Mouse (Mus musculus): ENCODE results near the gene Selenoh. TPM values are rescaled to one million over a fixed set of nuclear protein-coding genes. Genes with fewer than 3 reads are reported as not detected.

Selenoh gene
- polyA plus RNA-seq, 1 experiment from 2014 or later = 396 TPM

GRCm38 (mm10) chr2:84627036-84627435 lies 43.5 kb downstream of the Selenoh start:
- 57% methylated on average over 3 of the region's 3 CpGs for WGBS

DNA sequence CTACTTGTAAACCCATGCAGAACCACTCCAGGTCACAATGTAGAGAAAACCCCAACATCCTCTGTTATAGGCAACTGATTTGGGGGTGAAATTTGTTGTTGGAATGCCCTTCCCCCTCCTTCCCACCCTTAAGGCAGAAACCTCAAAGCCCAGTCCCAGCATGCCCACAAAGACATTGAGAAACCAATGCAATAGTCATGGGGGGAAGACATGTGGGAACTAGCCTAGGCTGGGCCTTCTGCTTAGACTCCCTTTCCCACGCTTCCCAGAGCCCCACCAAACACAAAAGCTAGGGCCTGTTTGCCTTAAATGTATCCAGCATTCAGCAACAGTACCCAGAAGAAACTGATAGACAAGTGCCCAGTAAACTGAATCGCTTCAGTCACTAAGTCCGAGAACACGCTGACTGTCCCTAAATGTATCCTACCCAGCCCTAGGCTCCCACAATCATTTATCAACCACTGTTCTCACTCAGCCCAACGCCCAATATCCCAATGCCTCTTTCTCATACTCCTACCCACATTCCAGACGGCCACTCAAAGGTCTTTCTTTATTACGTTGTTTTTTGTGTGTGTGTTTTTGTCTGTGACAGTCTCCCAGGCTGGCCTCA lies 44.1 kb downstream of the Selenoh start:
- Histone ChIP-seq H3K4me2 (replicated peaks; ENCODE audit: low read depth, low read length) (no peak overlapping the region), H3K4me1 (replicated peaks; ENCODE audit: control insufficient read depth, insufficient read depth, low read length) (no peaks in the 10 kb centered on the region), H3K27ac (ENCODE audit: low read depth, low read length) (no peak overlapping the region), H3K27me3 (ENCODE audit: control insufficient read depth, insufficient read depth, low read length) (no peaks in the 10 kb centered on the region), H3K9ac (ENCODE audit: low read depth, low read length) (no peak overlapping the region), H3K4me3 (ENCODE audit: low read depth, low read length) (no peak overlapping the region), H3K36me3 (ENCODE audit: control insufficient read depth, insufficient read depth, low read length) (no peaks in the 10 kb centered on the region), H3K9me3 (ENCODE audit: control insufficient read depth, low read length) (no peaks in the 10 kb centered on the region)
- 81% methylated on average over 7 of the region's 7 CpGs for WGBS
- ATAC-seq (ENCODE audit: low FRiP score) (no peak), DNase-seq (ENCODE audit: low spot score) (no peak)

More at GRCm38 (mm10) chr2:84627036-84627435, 43.5 kb downstream of the Selenoh start:
- no peaks in the 10 kb centered on the region for H3K36me3 ChIP-seq (ENCODE audit: control insufficient read depth, insufficient read depth, low read length)
- DNase-seq (ENCODE audit: low spot score) (no peak), ATAC-seq (ENCODE audit: low FRiP score) (no peak)
- no peak overlapping the region for H3K4me3 ChIP-seq (ENCODE audit: low read depth, low read length)
- no peaks in the 10 kb centered on the region for H3K9me3 ChIP-seq (ENCODE audit: control insufficient read depth, low read length)
- no peak overlapping the region for H3K27ac ChIP-seq (ENCODE audit: low read depth, low read length)
- H3K4me1 ChIP-seq (replicated peaks; ENCODE audit: control insufficient read depth, insufficient read depth, low read length) = no peaks in the 10 kb centered on the region
- no peaks in the 10 kb centered on the region for H3K27me3 ChIP-seq (ENCODE audit: control insufficient read depth, insufficient read depth, low read length)
- no peak overlapping the region for H3K9ac ChIP-seq (ENCODE audit: low read depth, low read length)
- H3K4me2 ChIP-seq (replicated peaks; ENCODE audit: low read depth, low read length) = no peak overlapping the region

DNA sequence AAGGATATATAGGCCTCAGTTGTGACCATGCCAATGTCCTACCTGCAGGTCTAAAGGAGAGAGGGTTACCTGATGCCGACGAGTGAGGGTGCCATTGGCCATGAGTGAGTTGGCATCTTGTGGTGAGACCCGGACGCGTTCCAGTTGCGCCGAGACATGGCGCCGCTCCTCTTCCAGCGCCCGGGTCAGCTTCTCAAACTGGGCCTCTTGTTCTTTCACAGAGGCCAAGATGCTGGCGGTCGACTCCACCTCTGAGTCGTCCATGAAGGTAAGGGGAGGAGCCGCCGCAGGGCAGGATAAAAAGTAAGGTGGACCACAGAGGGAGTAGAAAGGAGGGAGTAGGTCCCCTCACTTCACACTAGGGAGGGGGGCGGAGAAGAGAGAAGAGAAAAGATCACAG lies 46.4 kb downstream of the Selenoh start:
- peaks cover 4% of the 10 kb centered on the region; the same call in 1 of the 2 replicates for H3K36me3 ChIP-seq (ENCODE audit: control insufficient read depth, insufficient read depth, low read length)
- no peak overlapping the region for H3K9ac ChIP-seq (ENCODE audit: low read depth, low read length)
- H3K27me3 ChIP-seq (ENCODE audit: control insufficient read depth, insufficient read depth, low read length) = no peaks in the 10 kb centered on the region
- no peak overlapping the region for H3K4me3 ChIP-seq (ENCODE audit: low read depth, low read length)
- DNase-seq (ENCODE audit: low spot score) (no peak), ATAC-seq (ENCODE audit: low FRiP score) (no peak)
- no peaks in the 10 kb centered on the region for H3K4me1 ChIP-seq (replicated peaks; ENCODE audit: control insufficient read depth, insufficient read depth, low read length)
- H3K9me3 ChIP-seq (ENCODE audit: control insufficient read depth, low read length) = no peaks in the 10 kb centered on the region
- H3K27ac ChIP-seq (ENCODE audit: low read depth, low read length) = no peak overlapping the region
- no peak overlapping the region for H3K4me2 ChIP-seq (replicated peaks; ENCODE audit: low read depth, low read length)
- WGBS = 93% methylated on average over 17 of the region's 17 CpGs

GRCm38 (mm10) chr2:84623428-84624119 lies 47.0 kb downstream of the Selenoh start:
- no peaks in the 10 kb centered on the region for H3K9me3 ChIP-seq (ENCODE audit: control insufficient read depth, low read length)

DNA sequence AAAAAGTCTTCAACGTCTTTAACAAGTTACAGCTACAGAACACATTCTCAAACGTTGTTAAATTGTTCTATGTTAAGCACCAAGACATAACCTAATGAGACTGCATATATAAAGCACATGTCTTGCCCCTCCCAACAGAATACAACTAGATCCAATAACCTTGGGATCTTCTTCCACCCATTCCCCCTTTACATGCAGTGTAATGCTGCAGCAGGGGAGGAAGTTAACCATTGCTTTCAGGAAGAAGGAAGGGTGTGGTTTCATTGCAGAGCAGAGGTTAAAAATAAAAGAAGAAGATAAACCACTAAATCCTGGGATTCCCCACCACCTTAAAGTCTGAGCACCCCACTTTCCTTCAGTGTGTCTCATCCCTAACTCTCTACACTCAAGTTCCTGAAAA lies 47.9 kb downstream of the Selenoh start:
- DNase-seq (ENCODE audit: low spot score) (no peak), ATAC-seq (ENCODE audit: low FRiP score) (no peak)
- no peak overlapping the region for H3K9ac ChIP-seq (ENCODE audit: low read depth, low read length)
- no peaks in the 10 kb centered on the region for H3K4me1 ChIP-seq (replicated peaks; ENCODE audit: control insufficient read depth, insufficient read depth, low read length)
- no peak overlapping the region for H3K27ac ChIP-seq (ENCODE audit: low read depth, low read length)
- WGBS = 87% methylated on average over 2 of the region's 2 CpGs
- no peak overlapping the region for H3K4me2 ChIP-seq (replicated peaks; ENCODE audit: low read depth, low read length)
- H3K9me3 ChIP-seq (ENCODE audit: control insufficient read depth, low read length) = no peaks in the 10 kb centered on the region
- H3K27me3 ChIP-seq (ENCODE audit: control insufficient read depth, insufficient read depth, low read length) = no peaks in the 10 kb centered on the region
- no peak overlapping the region for H3K4me3 ChIP-seq (ENCODE audit: low read depth, low read length)
- peaks cover 4% of the 10 kb centered on the region; the same call in 1 of the 2 replicates for H3K36me3 ChIP-seq (ENCODE audit: control insufficient read depth, insufficient read depth, low read length)

More at GRCm38 (mm10) chr2:84623428-84624119, 47.0 kb downstream of the Selenoh start:
- H3K4me2 ChIP-seq (replicated peaks; ENCODE audit: low read depth, low read length) = no peak overlapping the region
- no peak overlapping the region for H3K27ac ChIP-seq (ENCODE audit: low read depth, low read length)
- no peaks in the 10 kb centered on the region for H3K4me1 ChIP-seq (replicated peaks; ENCODE audit: control insufficient read depth, insufficient read depth, low read length)
- no peak overlapping the region for H3K9ac ChIP-seq (ENCODE audit: low read depth, low read length)
- WGBS = 100% methylated on average over 3 of the region's 3 CpGs
- H3K36me3 ChIP-seq (ENCODE audit: control insufficient read depth, insufficient read depth, low read length) = peaks cover 4% of the 10 kb centered on the region; the same call in 1 of the 2 replicates
- DNase-seq (ENCODE audit: low spot score) = no peak
- no peak overlapping the region for H3K4me3 ChIP-seq (ENCODE audit: low read depth, low read length)
- no peak for ATAC-seq (ENCODE audit: low FRiP score)
- no peaks in the 10 kb centered on the region for H3K27me3 ChIP-seq (ENCODE audit: control insufficient read depth, insufficient read depth, low read length)

- no peak for ATAC-seq (ENCODE audit: low FRiP score)
- DNase-seq (ENCODE audit: low spot score) = no peak
- WGBS = 96% methylated on average over 21 of the region's 21 CpGs
- Histone ChIP-seq H3K9ac (ENCODE audit: low read depth, low read length) (no peak overlapping the region), H3K4me1 (replicated peaks; ENCODE audit: control insufficient read depth, insufficient read depth, low read length) (no peaks in the 10 kb centered on the region), H3K4me2 (replicated peaks; ENCODE audit: low read depth, low read length) (no peak overlapping the region), H3K27me3 (ENCODE audit: control insufficient read depth, insufficient read depth, low read length) (no peaks in the 10 kb centered on the region), H3K36me3 (ENCODE audit: control insufficient read depth, insufficient read depth, low read length) (peaks cover 9% of the 10 kb centered on the region), H3K9me3 (ENCODE audit: control insufficient read depth, low read length) (no peaks in the 10 kb centered on the region), H3K4me3 (ENCODE audit: low read depth, low read length) (no peak overlapping the region), H3K27ac (ENCODE audit: low read depth, low read length) (no peak overlapping the region)
Observed at GRCm38 (mm10) chr2:84619646-84620340, 50.8 kb downstream of the Selenoh start.

Other genes starting within 250 kb of the Selenoh start
- 17.7 and 18.5 TPM in 2 replicates for gene Calcrl, start 245.4 kb downstream of the Selenoh start, polyA plus RNA-seq (2014; fragmentation: Nextera tagmentation; extraction: Ambion mirVana)
- 21.8 TPM in 2 replicates for gene Tfpi, start 194.0 kb downstream of the Selenoh start, polyA plus RNA-seq (2014; fragmentation: Nextera tagmentation; extraction: Ambion mirVana)
- gene Ctnnd1, start 20.0 kb downstream of the Selenoh start, polyA plus RNA-seq (2014; fragmentation: Nextera tagmentation; extraction: Ambion mirVana) = 37.3 and 44.7 TPM in 2 replicates
- 0.20 and 0.27 TPM in 2 replicates for gene Btbd18, start 11.7 kb downstream of the Selenoh start, polyA plus RNA-seq (2014; fragmentation: Nextera tagmentation; extraction: Ambion mirVana)
- gene Gm28635, start 7.3 kb upstream of the Selenoh start, polyA plus RNA-seq (2014; fragmentation: Nextera tagmentation; extraction: Ambion mirVana) = not detected in 2 replicates
- gene Med19, start 7.6 kb upstream of the Selenoh start, polyA plus RNA-seq (2014; fragmentation: Nextera tagmentation; extraction: Ambion mirVana) = 65.2 and 66.3 TPM in 2 replicates
- gene Tmx2, start 8.4 kb upstream of the Selenoh start, polyA plus RNA-seq (2014; fragmentation: Nextera tagmentation; extraction: Ambion mirVana) = 185 and 190 TPM in 2 replicates
- gene Zdhhc5, start 44.4 kb upstream of the Selenoh start, polyA plus RNA-seq (2014; fragmentation: Nextera tagmentation; extraction: Ambion mirVana) = 22.5 and 30.1 TPM in 2 replicates
- 44.3 and 53.9 TPM in 2 replicates for gene Clp1, start 56.6 kb upstream of the Selenoh start, polyA plus RNA-seq (2014; fragmentation: Nextera tagmentation; extraction: Ambion mirVana)
- gene Ypel4, start 63.3 kb upstream of the Selenoh start, polyA plus RNA-seq (2014; fragmentation: Nextera tagmentation; extraction: Ambion mirVana) = 13.7 and 16.4 TPM in 2 replicates
- gene Gm19426, start 72.9 kb upstream of the Selenoh start, polyA plus RNA-seq (2014; fragmentation: Nextera tagmentation; extraction: Ambion mirVana) = 7.1 TPM in 2 replicates
- 38.0 and 46.1 TPM in 2 replicates for gene Serping1, start 104.7 kb upstream of the Selenoh start, polyA plus RNA-seq (2014; fragmentation: Nextera tagmentation; extraction: Ambion mirVana)
- gene Ube2l6, start 128.1 kb upstream of the Selenoh start, polyA plus RNA-seq (2014; fragmentation: Nextera tagmentation; extraction: Ambion mirVana) = 39.7 and 42.1 TPM in 2 replicates
- not detected in 2 replicates for gene Smtnl1, start 151.9 kb upstream of the Selenoh start, polyA plus RNA-seq (2014; fragmentation: Nextera tagmentation; extraction: Ambion mirVana)
- gene Timm10, start 156.2 kb upstream of the Selenoh start, polyA plus RNA-seq (2014; fragmentation: Nextera tagmentation; extraction: Ambion mirVana) = 43.1 and 44.2 TPM in 2 replicates
- gene Slc43a1, start 168.1 kb upstream of the Selenoh start, polyA plus RNA-seq (2014; fragmentation: Nextera tagmentation; extraction: Ambion mirVana) = 14.5 and 19.6 TPM in 2 replicates
- gene Rtn4rl2, start 215.9 kb upstream of the Selenoh start, polyA plus RNA-seq (2014; fragmentation: Nextera tagmentation; extraction: Ambion mirVana) = 1.9 and 2.8 TPM in 2 replicates